Mouse (Mus musculus): Measurements from ENCODE around the gene H2-Ob. TPM values are rescaled to one million over a fixed set of nuclear protein-coding genes. Genes with fewer than 3 reads are reported as not detected.
A peak's percentile ranks its signal among the peaks of the same experiment; 100 is the strongest.

Gene H2-Ob
- polyA plus RNA-seq (2014; fragmentation: Nextera tagmentation; extraction: Ambion mirVana) = not detected in 2 replicates

- Histone ChIP-seq H3K4me2 (no peak within 1 kb of the TSS), H3K4me1 (replicated peaks; ENCODE audit: control insufficient read depth, insufficient read depth, low read length) (no peaks in the 10 kb centered on the region), H3K9ac (ENCODE audit: low read depth, low read length) (no peak within 1 kb of the TSS), H3K27me3 (replicated peaks; ENCODE audit: control insufficient read depth, insufficient read depth, low read length) (no peaks in the 10 kb centered on the region), H3K4me3 (ENCODE audit: low read depth, low read length) (no peak within 1 kb of the TSS), H3K27ac (ENCODE audit: low read depth, low read length) (no peak within 1 kb of the TSS), H3K9me3 (ENCODE audit: control insufficient read depth, low read length) (no peaks in the 10 kb centered on the region), H3K36me3 (ENCODE audit: control insufficient read depth, insufficient read depth, low read length) (no peaks in the 10 kb centered on the region)
- no peak for DNase-seq (ENCODE audit: low spot score)
- WGBS = 54% methylated on average over 3 of the region's 3 CpGs
- ATAC-seq (replicated peaks; ENCODE audit: low FRiP score) = no peak
These were observed at the start of gene H2-Ob for GRCm38 (mm10) chr17:34238706-34239105. Gene H2-Ob (plus strand): TSS chr17:34238903.

DNA sequence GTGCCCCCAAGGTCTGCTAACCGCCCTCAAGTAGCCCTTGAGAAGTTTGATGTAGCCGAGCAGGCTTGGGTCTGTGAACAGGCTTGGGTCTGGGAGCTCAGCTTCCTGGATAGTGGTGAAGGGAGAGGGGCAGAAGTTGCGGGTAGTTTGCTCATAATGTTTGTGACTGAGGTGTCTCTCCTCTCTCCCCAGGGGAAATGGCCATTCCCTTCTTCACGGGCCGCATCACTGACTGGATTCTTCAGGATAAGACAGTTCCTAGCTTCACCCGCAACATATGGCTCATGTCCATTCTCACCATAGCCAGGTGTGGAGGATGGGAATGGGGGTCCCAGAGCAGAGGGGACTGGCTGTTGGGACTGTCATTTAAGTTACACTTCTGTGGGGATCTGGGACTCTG, 49.7 kb upstream of the H2-Ob start:
- Histone ChIP-seq H3K4me1 (replicated peaks; ENCODE audit: control insufficient read depth, insufficient read depth, low read length) (peaks cover 7% of the 10 kb centered on the region), H3K4me3 (ENCODE audit: low read depth, low read length) (no peak overlapping the region), H3K9ac (ENCODE audit: low read depth, low read length) (no peak overlapping the region), H3K9me3 (ENCODE audit: control insufficient read depth, low read length) (no peaks in the 10 kb centered on the region), H3K36me3 (ENCODE audit: control insufficient read depth, insufficient read depth, low read length) (no peaks in the 10 kb centered on the region), H3K27ac (ENCODE audit: low read depth, low read length) (no peak overlapping the region), H3K4me2 (no peak overlapping the region), H3K27me3 (replicated peaks; ENCODE audit: control insufficient read depth, insufficient read depth, low read length) (peaks cover 77% of the 10 kb centered on the region)
- DNase-seq (ENCODE audit: low spot score) (no peak), ATAC-seq (replicated peaks; ENCODE audit: low FRiP score) (no peak)
- 67% methylated on average over 6 of the region's 6 CpGs for WGBS

- H3K4me2 ChIP-seq = no peak overlapping the region
- no peak overlapping the region for H3K27ac ChIP-seq (ENCODE audit: low read depth, low read length)
- no peaks in the 10 kb centered on the region for H3K9me3 ChIP-seq (ENCODE audit: control insufficient read depth, low read length)
- DNase-seq (ENCODE audit: low spot score) (no peak), ATAC-seq (replicated peaks; ENCODE audit: low FRiP score) (no peak)
- 24% methylated on average over 16 of the region's 16 CpGs for WGBS
- H3K27me3 ChIP-seq (replicated peaks; ENCODE audit: control insufficient read depth, insufficient read depth, low read length) = peaks cover 94% of the 10 kb centered on the region
- H3K36me3 ChIP-seq (ENCODE audit: control insufficient read depth, insufficient read depth, low read length) = no peaks in the 10 kb centered on the region
- no peak overlapping the region for H3K4me3 ChIP-seq (ENCODE audit: low read depth, low read length)
- H3K9ac ChIP-seq (ENCODE audit: low read depth, low read length) = no peak overlapping the region
- peaks cover 14% of the 10 kb centered on the region for H3K4me1 ChIP-seq (replicated peaks; ENCODE audit: control insufficient read depth, insufficient read depth, low read length)
These were observed 45.9 kb upstream of the H2-Ob start for GRCm38 (mm10) chr17:34192852-34193251.

DNA sequence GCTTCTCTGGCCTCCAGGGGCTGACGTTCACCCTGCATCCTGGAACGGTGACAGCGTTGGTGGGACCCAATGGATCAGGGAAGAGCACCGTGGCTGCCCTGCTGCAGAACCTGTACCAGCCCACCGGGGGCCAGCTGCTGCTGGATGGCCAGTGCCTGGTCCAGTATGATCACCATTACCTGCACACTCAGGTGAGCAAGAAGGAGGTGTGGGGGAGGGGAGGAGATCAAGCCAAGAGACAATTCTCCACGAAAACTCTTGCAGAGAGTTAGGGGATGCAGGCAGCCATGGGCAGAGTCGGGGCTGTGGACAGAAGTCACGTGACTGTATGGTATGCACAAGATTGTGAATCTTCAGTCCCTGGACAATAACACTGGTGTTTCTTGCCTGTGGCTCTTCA, 45.2 kb upstream of the H2-Ob start:
- 44% methylated on average over 8 of the region's 8 CpGs for WGBS
- Histone ChIP-seq H3K27ac (ENCODE audit: low read depth, low read length) (no peak overlapping the region), H3K4me1 (replicated peaks; ENCODE audit: control insufficient read depth, insufficient read depth, low read length) (peaks cover 11% of the 10 kb centered on the region), H3K9ac (ENCODE audit: low read depth, low read length) (no peak overlapping the region), H3K4me3 (ENCODE audit: low read depth, low read length) (no peak overlapping the region), H3K27me3 (replicated peaks; ENCODE audit: control insufficient read depth, insufficient read depth, low read length) (peaks cover 95% of the 10 kb centered on the region), H3K4me2 (no peak overlapping the region), H3K36me3 (ENCODE audit: control insufficient read depth, insufficient read depth, low read length) (no peaks in the 10 kb centered on the region), H3K9me3 (ENCODE audit: control insufficient read depth, low read length) (no peaks in the 10 kb centered on the region)
- DNase-seq (ENCODE audit: low spot score) (no peak), ATAC-seq (replicated peaks; ENCODE audit: low FRiP score) (no peak)

DNA sequence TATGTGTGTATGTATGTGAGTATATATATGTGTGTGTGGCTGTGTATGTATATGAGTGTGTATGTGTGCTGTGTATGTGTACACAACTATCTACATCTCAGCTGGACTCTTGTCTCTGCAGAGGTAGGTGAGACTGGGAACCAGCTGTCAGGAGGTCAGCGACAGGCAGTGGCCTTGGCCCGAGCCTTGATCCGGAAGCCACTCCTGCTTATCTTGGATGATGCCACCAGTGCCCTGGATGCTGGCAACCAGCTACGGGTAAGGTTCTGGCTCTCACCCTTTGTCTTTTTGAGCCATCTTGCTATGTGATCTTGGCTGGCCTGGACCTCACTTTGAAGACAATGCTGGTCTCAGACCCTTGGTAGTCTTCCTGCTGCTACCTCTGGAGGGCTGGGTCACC, 44.0 kb upstream of the H2-Ob start:
- WGBS = 70% methylated on average over 4 of the region's 4 CpGs
- H3K27me3 ChIP-seq (replicated peaks; ENCODE audit: control insufficient read depth, insufficient read depth, low read length) = peaks cover 95% of the 10 kb centered on the region
- no peak overlapping the region for H3K9ac ChIP-seq (ENCODE audit: low read depth, low read length)
- no peak overlapping the region for H3K4me3 ChIP-seq (ENCODE audit: low read depth, low read length)
- H3K4me2 ChIP-seq = no peak overlapping the region
- DNase-seq (ENCODE audit: low spot score) = no peak
- ATAC-seq (replicated peaks; ENCODE audit: low FRiP score) = no peak
- no peaks in the 10 kb centered on the region for H3K36me3 ChIP-seq (ENCODE audit: control insufficient read depth, insufficient read depth, low read length)
- H3K27ac ChIP-seq (ENCODE audit: low read depth, low read length) = no peak overlapping the region
- peaks cover 11% of the 10 kb centered on the region for H3K4me1 ChIP-seq (replicated peaks; ENCODE audit: control insufficient read depth, insufficient read depth, low read length)
- H3K9me3 ChIP-seq (ENCODE audit: control insufficient read depth, low read length) = no peaks in the 10 kb centered on the region

GRCm38 (mm10) chr17:34196491-34196890, 42.2 kb upstream of the H2-Ob start:
- 27% methylated on average over 12 of the region's 12 CpGs for WGBS
- peaks cover 86% of the 10 kb centered on the region for H3K27me3 ChIP-seq (replicated peaks; ENCODE audit: control insufficient read depth, insufficient read depth, low read length)
- no peak overlapping the region for H3K4me2 ChIP-seq
- H3K9me3 ChIP-seq (ENCODE audit: control insufficient read depth, low read length) = no peaks in the 10 kb centered on the region
- ATAC-seq (replicated peaks; ENCODE audit: low FRiP score) (no peak), DNase-seq (ENCODE audit: low spot score) (no peak)
- no peak overlapping the region for H3K27ac ChIP-seq (ENCODE audit: low read depth, low read length)
- H3K36me3 ChIP-seq (ENCODE audit: control insufficient read depth, insufficient read depth, low read length) = no peaks in the 10 kb centered on the region
- no peak overlapping the region for H3K4me3 ChIP-seq (ENCODE audit: low read depth, low read length)
- H3K9ac ChIP-seq (ENCODE audit: low read depth, low read length) = no peak overlapping the region
- H3K4me1 ChIP-seq (replicated peaks; ENCODE audit: control insufficient read depth, insufficient read depth, low read length) = peaks cover 11% of the 10 kb centered on the region

GRCm38 (mm10) chr17:34196941-34197894, 41.5 kb upstream of the H2-Ob start, which contains the start of gene Psmb8:
Gene Psmb8 (plus strand): TSS chr17:34197721.
- peaks cover 11% of the 10 kb centered on the region for H3K4me1 ChIP-seq (replicated peaks; ENCODE audit: control insufficient read depth, insufficient read depth, low read length)
- H3K27ac ChIP-seq (ENCODE audit: low read depth, low read length) = no peak within 1 kb of the TSS
- peak within 1 kb of the TSS; percentile 63 for H3K4me2 ChIP-seq
- no peaks in the 10 kb centered on the region for H3K36me3 ChIP-seq (ENCODE audit: control insufficient read depth, insufficient read depth, low read length)
- H3K9me3 ChIP-seq (ENCODE audit: control insufficient read depth, low read length) = no peaks in the 10 kb centered on the region
- 5% methylated on average over 41 of the region's 41 CpGs for WGBS
- H3K4me3 ChIP-seq (ENCODE audit: low read depth, low read length) = peak within 1 kb of the TSS; percentile 46
- ATAC-seq (replicated peaks; ENCODE audit: low FRiP score) = no peak; the same call in 1 of the 2 replicates
- DNase-seq (ENCODE audit: low spot score) = peak; percentile 73
- H3K9ac ChIP-seq (ENCODE audit: low read depth, low read length) = peak within 1 kb of the TSS; percentile 37; the same call in 1 of the 2 replicates
- H3K27me3 ChIP-seq (replicated peaks; ENCODE audit: control insufficient read depth, insufficient read depth, low read length) = peaks cover 79% of the 10 kb centered on the region

GRCm38 (mm10) chr17:34197904-34198520, 40.7 kb upstream of the H2-Ob start:
- Histone ChIP-seq H3K27me3 (replicated peaks; ENCODE audit: control insufficient read depth, insufficient read depth, low read length) (peaks cover 73% of the 10 kb centered on the region), H3K4me1 (replicated peaks; ENCODE audit: control insufficient read depth, insufficient read depth, low read length) (peaks cover 11% of the 10 kb centered on the region), H3K4me2 (peak overlapping the region; percentile 63), H3K9me3 (ENCODE audit: control insufficient read depth, low read length) (no peaks in the 10 kb centered on the region), H3K9ac (ENCODE audit: low read depth, low read length) (peak overlapping the region; percentile 37; the same call in 1 of the 2 replicates), H3K36me3 (ENCODE audit: control insufficient read depth, insufficient read depth, low read length) (no peaks in the 10 kb centered on the region), H3K4me3 (ENCODE audit: low read depth, low read length) (peak overlapping the region; percentile 46), H3K27ac (ENCODE audit: low read depth, low read length) (no peak overlapping the region)
- 2% methylated on average over 32 of the region's 32 CpGs for WGBS
- ATAC-seq (replicated peaks; ENCODE audit: low FRiP score) = no peak
- no peak for DNase-seq (ENCODE audit: low spot score)

Data from liver, embryonic 11.5 days (tissue).